Mouse (Mus musculus) cerebellum, adult 2 months (tissue): ENCODE data around the gene Rnf213. TPM values are rescaled to one million over a fixed set of nuclear protein-coding genes. Genes with fewer than 3 reads are reported as not detected.
A peak's percentile ranks its signal among the peaks of the same experiment; 100 is the strongest.

Experiments used
- DNase-seq, 2 experiments: peaks; one replicate each; pipeline ENCODE4 v3.0.0; 2021
- H3K27ac ChIP-seq: fragments of 200-500 bp; 2 replicates; pipeline ENCODE4 v1.5.1; 2012; ENCODE audit warnings: low read length, control low read depth, inconsistent platforms; ENCODE audit not compliant: insufficient read depth
- H3K27me3 ChIP-seq: fragments of 200-500 bp; 2 replicates; pipeline ENCODE4 v1.6.1; 2012; ENCODE audit warnings: inconsistent platforms, mild to moderate bottlenecking, low read length, moderate library complexity; ENCODE audit not compliant: control insufficient read depth, insufficient read depth
- H3K4me1 ChIP-seq: fragments of 200-500 bp; 2 replicates; pipeline ENCODE4 v1.6.1; 2011; ENCODE audit warnings: low read length; ENCODE audit not compliant: control insufficient read depth, insufficient read depth
- H3K4me3 ChIP-seq: fragments of 200-500 bp; replicated peaks from 2 replicates; pipeline ENCODE3; 2011; ENCODE audit warnings: mild to moderate bottlenecking, low read depth, low read length, control low read depth; ENCODE audit not compliant: insufficient read depth
- CTCF ChIP-seq: fragments of 200-500 bp; IDR thresholded peaks from 2 replicates; pipeline ENCODE4 v1.5.1; 2011; ENCODE audit warnings: low read depth, mild to moderate bottlenecking, control low read depth, low read length, moderate library complexity, borderline replicate concordance; ENCODE audit not compliant: insufficient read depth
- POLR2A ChIP-seq: fragments of 200-500 bp; IDR thresholded peaks from 2 replicates; pipeline ENCODE4 v1.6.1; 2011; ENCODE audit warnings: low read length, control low read depth, borderline replicate concordance; ENCODE audit not compliant: insufficient read depth
- WGBS: fragments of 180-500 bp; shearing (Covaris S2); methylation state at CpG from one replicate; pipeline ENCODE4 v1.1.7; 2018; 5-methylcytosine and 5-hydroxymethylcytosine counted together
- polyA plus RNA-seq: library from polyadenylated mRNA; depleted of rRNA; stranded (reverse); fragments of >200 nt; gene quantifications from 2 replicates; pipeline ENCODE4 v1.2.3, GENCODE M21; 2012; rRNA removed

Gene Rnf213
- polyA plus RNA-seq = 7.3 and 7.5 TPM in 2 replicates

- H3K27ac ChIP-seq = no peak within 1 kb of the TSS
- peaks cover 3% of the 10 kb centered on the region; the same call in 1 of the 2 replicates for H3K4me1 ChIP-seq
- peak within 1 kb of the TSS; percentile 62 for H3K4me3 ChIP-seq
- TF ChIP-seq POLR2A (no peak), CTCF (no peak)
- DNase-seq = peak in 1 of 2 experiments; percentile 30
- WGBS = 4% methylated on average over 19 of the region's 19 CpGs
- H3K27me3 ChIP-seq = no peaks in the 10 kb centered on the region
These were observed at the start of gene Rnf213 for GRCm38 (mm10) chr11:119392800-119393482. Rnf213 (plus strand) TSS chr11:119393100.

GRCm38 (mm10) chr11:119344178-119344577, 48.7 kb upstream of the Rnf213 start:
- 71% methylated on average over 8 of the region's 8 CpGs for WGBS
- no peak for TF ChIP-seq POLR2A
- no peak for TF ChIP-seq CTCF

GRCm38 (mm10) chr11:119344865-119345264, 48.0 kb upstream of the Rnf213 start:
- TF ChIP-seq CTCF (no peak), POLR2A (no peak)
- no peak overlapping the region for H3K4me3 ChIP-seq
- H3K4me1 ChIP-seq = no peaks in the 10 kb centered on the region
- no peak overlapping the region for H3K27ac ChIP-seq
- 68% methylated on average over 6 of the region's 6 CpGs for WGBS
- no peaks in the 10 kb centered on the region for H3K27me3 ChIP-seq
- no peak for DNase-seq

More at GRCm38 (mm10) chr11:119344178-119344577, 48.7 kb upstream of the Rnf213 start:
- no peaks in the 10 kb centered on the region for H3K4me1 ChIP-seq
- H3K27me3 ChIP-seq = no peaks in the 10 kb centered on the region
- no peak overlapping the region for H3K27ac ChIP-seq
- H3K4me3 ChIP-seq = no peak overlapping the region
- no peak for DNase-seq

DNA sequence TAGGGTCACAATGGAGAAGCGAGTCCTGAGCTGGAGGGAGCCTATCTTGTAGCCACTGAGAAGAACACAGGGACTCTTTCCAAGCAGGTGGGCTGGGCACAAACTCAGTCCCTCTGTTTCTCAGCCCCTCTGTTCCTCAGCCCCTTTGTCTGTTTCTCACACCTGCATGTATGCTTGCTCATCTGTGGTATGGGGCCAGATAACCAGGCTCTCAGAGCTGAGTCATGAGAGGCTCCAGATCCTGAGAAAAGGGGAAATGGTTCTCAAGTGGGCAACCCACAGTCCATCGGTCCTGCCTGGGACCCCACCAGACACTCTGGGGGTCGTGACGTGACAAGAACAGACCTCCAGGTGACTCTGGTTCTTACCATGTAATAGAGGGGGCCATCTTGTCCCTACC, 45.8 kb upstream of the Rnf213 start:
- WGBS = 89% methylated on average over 4 of the region's 4 CpGs
- Histone ChIP-seq H3K4me1 (no peaks in the 10 kb centered on the region), H3K27ac (no peak overlapping the region), H3K4me3 (no peak overlapping the region), H3K27me3 (no peaks in the 10 kb centered on the region)
- no peak for DNase-seq
- no peak for TF ChIP-seq CTCF

- Histone ChIP-seq H3K27ac (no peak overlapping the region), H3K27me3 (no peaks in the 10 kb centered on the region), H3K4me3 (no peak overlapping the region), H3K4me1 (peaks cover 9% of the 10 kb centered on the region)
- WGBS = 85% methylated on average over 7 of the region's 7 CpGs
- TF ChIP-seq CTCF (no peak), POLR2A (no peak)
- DNase-seq = no peak
These were observed 40.8 kb upstream of the Rnf213 start for GRCm38 (mm10) chr11:119352113-119352512.

DNA sequence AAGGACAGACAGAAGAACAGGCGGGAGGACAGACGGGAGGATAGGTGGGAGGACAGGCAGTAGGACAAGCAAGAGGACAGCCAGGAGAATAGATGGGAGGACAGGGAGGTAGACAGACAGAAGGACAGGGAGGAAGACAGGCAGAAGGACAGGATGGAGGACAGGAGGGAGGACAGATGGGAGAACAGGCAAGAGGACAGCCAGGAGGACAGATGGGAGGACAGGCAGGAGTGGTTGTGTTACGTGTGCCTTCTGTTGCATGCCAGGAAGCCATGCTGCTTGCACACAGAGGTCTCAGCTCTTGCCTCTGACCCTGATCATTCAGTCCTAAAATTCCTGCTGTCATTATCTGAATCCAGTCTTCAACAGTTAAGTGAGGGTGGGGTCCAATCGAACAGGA, 39.0 kb upstream of the Rnf213 start:
- peak; percentile 58 to 59 for DNase-seq
- WGBS = 54% methylated on average over 4 of the region's 4 CpGs
- TF ChIP-seq CTCF (no peak), POLR2A (no peak)

GRCm38 (mm10) chr11:119354798-119355442, 38.0 kb upstream of the Rnf213 start:
- Histone ChIP-seq H3K27ac (no peak overlapping the region), H3K4me3 (peak overlapping the region; percentile 82), H3K4me1 (peaks cover 9% of the 10 kb centered on the region), H3K27me3 (no peaks in the 10 kb centered on the region)
- TF ChIP-seq POLR2A = no peak
- no peak for TF ChIP-seq CTCF
- peak in 1 of 2 experiments; percentile 30 for DNase-seq
- 7% methylated on average over 23 of the region's 23 CpGs for WGBS

More for the DNA sequence above, 39.0 kb upstream of the Rnf213 start:
- Histone ChIP-seq H3K27ac (no peak overlapping the region; the same call in 1 of the 2 replicates), H3K4me1 (peaks cover 9% of the 10 kb centered on the region), H3K4me3 (no peak overlapping the region), H3K27me3 (no peaks in the 10 kb centered on the region)
